Mouse (Mus musculus) cerebellum, adult 9-11 months (tissue): ENCODE results near the gene Ston2.
"Not testable (repeated sequence)": the region's sequence is repeated elsewhere in the genome, so short reads cannot be mapped to it uniquely, and the experiment has no call there.

Source experiments
- DNase-seq: peaks from one replicate; pipeline ENCODE4 v3.0.0; 2022

Ston2 gene

GRCm38 (mm10) chr12:91587491-91588033, 200.6 kb downstream of the Ston2 start:
- DNase-seq = no peak

- no peak for DNase-seq
Observed at GRCm38 (mm10) chr12:91587077-91587476, 201.1 kb downstream of the Ston2 start.

DNA sequence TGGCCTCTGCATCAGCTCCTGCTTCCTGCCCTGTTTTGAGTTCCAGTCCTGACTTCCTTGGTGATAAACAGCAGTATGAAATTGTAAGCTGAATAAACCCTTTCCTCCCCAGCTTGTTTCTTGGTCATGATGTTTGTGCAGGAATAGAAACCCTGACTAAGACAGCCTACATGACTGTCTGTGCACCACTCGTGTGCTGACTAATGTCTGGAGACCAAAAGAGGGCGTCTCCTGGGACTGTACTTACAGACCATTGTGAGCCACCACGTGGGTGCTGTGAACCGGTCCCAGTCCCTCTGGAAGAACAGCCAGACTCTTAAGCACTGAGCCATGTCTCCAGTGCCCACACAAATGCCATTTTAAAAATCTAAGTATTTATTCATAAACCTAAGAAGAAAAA, 202.4 kb downstream of the Ston2 start:
- not testable (repeated sequence) for DNase-seq

DNA sequence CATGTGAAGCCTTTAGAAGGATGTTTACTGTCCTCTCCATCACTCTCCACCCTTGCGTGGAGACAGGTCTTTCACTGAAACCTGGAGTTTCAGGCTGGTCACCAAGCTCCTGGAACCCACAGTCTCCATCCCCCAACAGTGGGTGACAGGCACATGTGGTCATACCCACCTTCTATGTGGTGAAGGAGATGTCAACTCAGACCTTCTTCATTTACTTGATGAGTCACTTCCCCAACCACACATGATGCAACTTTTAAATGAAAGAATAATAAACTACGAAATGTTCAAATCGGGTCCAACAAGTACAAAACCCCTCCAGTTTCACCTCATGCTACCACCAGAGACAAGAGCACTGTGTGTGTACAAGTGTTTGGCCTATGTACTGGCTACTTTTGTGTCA, 203.0 kb downstream of the Ston2 start:
- no peak for DNase-seq

DNA sequence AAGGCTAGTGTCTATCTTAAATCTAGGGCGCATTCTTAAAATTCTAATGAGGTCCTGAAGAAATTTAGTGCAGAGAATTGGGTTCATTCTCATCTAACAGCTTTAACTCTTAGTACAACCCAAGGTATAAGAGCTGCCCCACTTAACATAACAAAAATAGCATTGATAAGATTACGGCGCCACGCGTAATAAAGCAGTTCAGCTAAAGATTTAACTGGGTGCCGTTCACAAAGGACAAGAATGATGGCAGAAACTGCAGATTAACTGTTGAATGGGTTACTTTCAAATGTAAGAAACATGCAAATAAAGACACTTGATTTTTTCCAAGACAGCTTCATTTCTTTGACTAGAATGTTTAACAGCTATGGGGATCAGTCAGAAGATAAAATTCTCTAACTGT, 204.8 kb downstream of the Ston2 start:
- DNase-seq = no peak
